Mouse (Mus musculus) myocyte (in vitro differentiated cells): ENCODE measurements at regions not wholly inside any gene's neighbourhood (a gene's known extent, or its start where the extent isn't known, plus 50 kb on each side); places are given as distances from the start of the nearest gene placed in this dataset.

Source experiments
- H3K27me3 ChIP-seq: one replicate; pipeline ENCODE4 v1.6.1; 2011; ENCODE audit not compliant: control insufficient read depth, insufficient read depth, insufficient read length
- H3K36me3 ChIP-seq: one replicate; pipeline ENCODE4 v1.6.1; 2011; ENCODE audit not compliant: control insufficient read depth, insufficient read depth
- H3K4me2 ChIP-seq: one replicate; pipeline ENCODE4 v1.6.1; 2011; ENCODE audit warnings: low read depth, control low read depth
- H3K4me3 ChIP-seq: one replicate; pipeline ENCODE4 v1.5.1; 2011; ENCODE audit warnings: mild to moderate bottlenecking, control low read depth, moderate library complexity
- H3K79me2 ChIP-seq: one replicate; pipeline ENCODE4 v1.6.1; 2011; ENCODE audit not compliant: control insufficient read depth, insufficient read depth
- H3ac ChIP-seq: one replicate; pipeline ENCODE4 v1.6.1; 2011; ENCODE audit not compliant: control insufficient read depth, insufficient read length
- CEBPB ChIP-seq: IDR thresholded peaks from 2 replicates; pipeline ENCODE4 v1.6.1; 2011; ENCODE audit warnings: mild to moderate bottlenecking, moderate library complexity; ENCODE audit not compliant: poor library complexity, insufficient read depth, severe bottlenecking
- E2F4 ChIP-seq: IDR thresholded peaks from one replicate; pipeline ENCODE4 v1.6.1; 2011; ENCODE audit warnings: mild to moderate bottlenecking, control low read depth, moderate library complexity; ENCODE audit not compliant: insufficient read depth
- MAX ChIP-seq: IDR thresholded peaks from one replicate; pipeline ENCODE4 v1.6.1; 2011; ENCODE audit warnings: low read depth, mild to moderate bottlenecking, control low read depth
- MYOD1 ChIP-seq, 3 experiments: IDR thresholded peaks; one replicate each; pipeline ENCODE4 v1.6.1; 2011; ENCODE audit warnings: control low read depth in 2 of 3, low read depth in 2 of 3, mild to moderate bottlenecking in 2 of 3, moderate library complexity in 1 of 3; ENCODE audit not compliant: insufficient read length in 2 of 3, control insufficient read depth in 1 of 3
- MYOG ChIP-seq, 3 experiments: IDR thresholded peaks; one replicate each; pipeline ENCODE4 v1.6.1; 2011; ENCODE audit warnings: control low read depth in 2 of 3, low read depth in 2 of 3, mild to moderate bottlenecking in 2 of 3; ENCODE audit not compliant: insufficient read length in 2 of 3, control insufficient read depth in 1 of 3, insufficient read depth in 1 of 3
- POLR2A ChIP-seq: IDR thresholded peaks from one replicate; pipeline ENCODE4 v1.6.1; 2011; ENCODE audit warnings: low read depth, mild to moderate bottlenecking, control low read depth, moderate library complexity; ENCODE audit not compliant: insufficient read length
- POLR2AphosphoS2 ChIP-seq: IDR thresholded peaks from one replicate; pipeline ENCODE4 v1.6.1; 2011; ENCODE audit warnings: low read depth, control low read depth; ENCODE audit not compliant: insufficient read length
- REST ChIP-seq: IDR thresholded peaks from one replicate; pipeline ENCODE4 v1.6.1; 2011; ENCODE audit warnings: mild to moderate bottlenecking, control low read depth, moderate library complexity; ENCODE audit not compliant: insufficient read depth, insufficient read length
- SRF ChIP-seq: IDR thresholded peaks from one replicate; pipeline ENCODE4 v1.6.1; 2011; ENCODE audit warnings: low read depth; ENCODE audit not compliant: control insufficient read depth, insufficient read length
- TCF12 ChIP-seq: IDR thresholded peaks from one replicate; pipeline ENCODE4 v1.6.1; 2011; ENCODE audit warnings: mild to moderate bottlenecking, control low read depth; ENCODE audit not compliant: poor library complexity, insufficient read depth, severe bottlenecking
- TCF3 ChIP-seq: IDR thresholded peaks from one replicate; pipeline ENCODE4 v1.6.1; 2011; ENCODE audit warnings: low read depth, control low read depth; ENCODE audit not compliant: insufficient read length
- USF1 ChIP-seq: IDR thresholded peaks from one replicate; pipeline ENCODE4 v1.6.1; 2011; ENCODE audit warnings: low read depth, mild to moderate bottlenecking, control low read depth, moderate library complexity

GRCm38 (mm10) chr10:111739471-111740138 is 232.9 kb upstream of the Krr1 start:
- Histone ChIP-seq H3K79me2 (no peaks in the 10 kb centered on the region), H3K27me3 (no peaks in the 10 kb centered on the region), H3K4me3 (no peak overlapping the region), H3K36me3 (no peaks in the 10 kb centered on the region), H3ac (no peak overlapping the region), H3K4me2 (no peak overlapping the region)
- TF ChIP-seq CEBPB = no peak
- no peak for TF ChIP-seq TCF12
- no peak for TF ChIP-seq TCF3
- no peak for TF ChIP-seq REST
- no peak for TF ChIP-seq SRF
- TF ChIP-seq E2F4 = no peak
- no peak for TF ChIP-seq MAX
- no peak for TF ChIP-seq USF1
- TF ChIP-seq MYOD1 (IDR thresholded peaks at IDR 0.05; ENCODE audit: control insufficient read depth in 1 of 3, insufficient read length in 2 of 3, low read depth in 2 of 3) = no peak
- no peak for TF ChIP-seq MYOG (IDR thresholded peaks at IDR 0.05; ENCODE audit: control insufficient read depth in 1 of 3, insufficient read depth in 1 of 3, insufficient read length in 2 of 3, low read depth in 2 of 3)

GRCm38 (mm10) chr10:111740586-111741265 is 231.7 kb upstream of the Krr1 start:
- Histone ChIP-seq H3K4me2 (no peak overlapping the region), H3K36me3 (no peaks in the 10 kb centered on the region), H3ac (no peak overlapping the region), H3K79me2 (no peaks in the 10 kb centered on the region), H3K27me3 (no peaks in the 10 kb centered on the region), H3K4me3 (no peak overlapping the region)
- no peak for TF ChIP-seq E2F4
- no peak for TF ChIP-seq TCF3
- TF ChIP-seq CEBPB = no peak
- TF ChIP-seq MYOD1 (IDR thresholded peaks at IDR 0.05; ENCODE audit: control insufficient read depth in 1 of 3, insufficient read length in 2 of 3, low read depth in 2 of 3) = no peak

GRCm38 (mm10) chr10:111741301-111741945 is 231.0 kb upstream of the Krr1 start:
- H3K27me3 ChIP-seq = no peaks in the 10 kb centered on the region
- H3K36me3 ChIP-seq = no peaks in the 10 kb centered on the region
- no peaks in the 10 kb centered on the region for H3K79me2 ChIP-seq
- no peak overlapping the region for H3K4me2 ChIP-seq
- TF ChIP-seq TCF3 (no peak), MYOG (IDR thresholded peaks at IDR 0.05; ENCODE audit: control insufficient read depth in 1 of 3, insufficient read depth in 1 of 3, insufficient read length in 2 of 3, low read depth in 2 of 3) (no peak), POLR2AphosphoS2 (no peak)
- no peak overlapping the region for H3ac ChIP-seq
- no peak overlapping the region for H3K4me3 ChIP-seq

GRCm38 (mm10) chr10:111743291-111743690 is 229.2 kb upstream of the Krr1 start:
- Histone ChIP-seq H3K79me2 (no peaks in the 10 kb centered on the region), H3K36me3 (no peaks in the 10 kb centered on the region), H3K27me3 (no peaks in the 10 kb centered on the region), H3K4me2 (no peak overlapping the region), H3K4me3 (no peak overlapping the region), H3ac (no peak overlapping the region)
- TF ChIP-seq TCF12 (no peak), CEBPB (no peak), USF1 (no peak), MYOD1 (IDR thresholded peaks at IDR 0.05; ENCODE audit: control insufficient read depth in 1 of 3, insufficient read length in 2 of 3, low read depth in 2 of 3) (no peak), MYOG (IDR thresholded peaks at IDR 0.05; ENCODE audit: control insufficient read depth in 1 of 3, insufficient read depth in 1 of 3, insufficient read length in 2 of 3, low read depth in 2 of 3) (no peak), TCF3 (no peak), REST (no peak)

GRCm38 (mm10) chr10:111745116-111745515 is 227.3 kb upstream of the Krr1 start:
- Histone ChIP-seq H3K36me3 (no peaks in the 10 kb centered on the region), H3K4me2 (no peak overlapping the region), H3ac (no peak overlapping the region), H3K79me2 (no peaks in the 10 kb centered on the region), H3K4me3 (no peak overlapping the region), H3K27me3 (no peaks in the 10 kb centered on the region)
- TF ChIP-seq POLR2AphosphoS2 = no peak
- TF ChIP-seq POLR2A = no peak
- no peak for TF ChIP-seq USF1
- TF ChIP-seq E2F4 = no peak
- TF ChIP-seq MYOD1 (IDR thresholded peaks at IDR 0.05; ENCODE audit: control insufficient read depth in 1 of 3, insufficient read length in 2 of 3, low read depth in 2 of 3) = no peak
- TF ChIP-seq REST = no peak
- no peak for TF ChIP-seq CEBPB
- no peak for TF ChIP-seq TCF3
- no peak for TF ChIP-seq MYOG (IDR thresholded peaks at IDR 0.05; ENCODE audit: control insufficient read depth in 1 of 3, insufficient read depth in 1 of 3, insufficient read length in 2 of 3, low read depth in 2 of 3)
- TF ChIP-seq SRF = no peak
- no peak for TF ChIP-seq MAX
- no peak for TF ChIP-seq TCF12
